Mouse (Mus musculus): ENCODE data around the gene Lyrm9. TPM values are rescaled to one million over a fixed set of nuclear protein-coding genes. Genes with fewer than 3 reads are reported as not detected.

Gene Lyrm9
- total and polyA plus RNA-seq, 3 experiments = 31.6 to 48.6 TPM; not detected in 1

DNA sequence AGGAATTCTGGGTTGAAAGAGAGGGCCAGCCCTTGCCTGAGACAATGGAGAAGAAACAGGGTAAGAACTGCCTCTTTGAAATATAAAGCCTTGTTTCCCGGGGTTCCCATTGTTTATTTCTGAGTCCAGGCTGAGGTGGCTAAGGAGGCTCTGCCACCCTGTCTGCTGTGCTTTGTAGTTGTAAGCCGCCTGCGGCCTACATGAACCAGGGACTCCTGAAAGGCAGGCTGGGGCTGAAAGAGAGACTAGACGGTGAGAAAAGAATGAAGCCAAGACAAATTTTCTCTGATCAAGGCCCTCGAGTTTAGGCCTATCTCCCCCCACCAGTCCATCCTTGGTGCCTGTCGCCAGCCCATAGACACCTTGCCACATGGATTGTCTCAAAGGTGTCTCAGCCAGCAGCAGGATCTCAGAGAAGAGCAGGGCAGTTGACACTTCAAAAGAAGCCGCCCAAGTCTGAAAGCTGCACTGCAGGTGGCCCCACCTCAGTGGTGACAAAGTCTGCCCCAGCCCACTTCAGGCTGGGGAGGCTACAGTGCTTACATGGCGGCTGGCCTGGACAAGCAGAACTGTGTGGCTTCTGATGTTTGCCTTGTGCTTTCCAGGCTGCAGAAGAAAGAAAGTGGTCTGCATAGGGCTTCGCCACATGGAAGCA, 25.0 kb downstream of the Lyrm9 start:
- DNase-seq (ENCODE audit: low read depth, low spot score) = no peak
- no peaks in the 10 kb centered on the region for H3K36me3 ChIP-seq (ENCODE audit: control insufficient read depth in 1 of 2, insufficient read depth in 2 of 2, low read length in 2 of 2)
- no peak overlapping the region for H3K4me3 ChIP-seq (ENCODE audit: control insufficient read depth in 1 of 2, insufficient read depth in 1 of 2, low read depth in 2 of 2, low read length in 2 of 2)
- no peak overlapping the region for H3K9ac ChIP-seq (ENCODE audit: control insufficient read depth, low read depth, low read length, poor library complexity, severe bottlenecking)
- no peak for TF ChIP-seq MAFK (IDR thresholded peaks at IDR 0.05; ENCODE audit: borderline replicate concordance, low read depth, low read length)
- no peak for TF ChIP-seq JUND (IDR thresholded peaks at IDR 0.05; ENCODE audit: low read depth, low read length)
- no peak for TF ChIP-seq MYB (IDR thresholded peaks at IDR 0.05; ENCODE audit: low read depth, low read length)
- no peak for TF ChIP-seq HCFC1 (IDR thresholded peaks at IDR 0.05; ENCODE audit: low read depth, low read length)
- TF ChIP-seq ETS1 (IDR thresholded peaks at IDR 0.05; ENCODE audit: low read depth, low read length) = no peak
- TF ChIP-seq ELF1 (IDR thresholded peaks at IDR 0.05; ENCODE audit: low read depth, low read length) = no peak
- TF ChIP-seq GATA1 (IDR thresholded peaks at IDR 0.05; ENCODE audit: low read depth, low read length) = no peak
- no peak for TF ChIP-seq GABPA (IDR thresholded peaks at IDR 0.05; ENCODE audit: low read depth, low read length)
- TF ChIP-seq POLR2AphosphoS2 (IDR thresholded peaks at IDR 0.05; ENCODE audit: low read length) = no peak
- no peak for TF ChIP-seq MYC (IDR thresholded peaks at IDR 0.05; ENCODE audit: low read depth, low read length)
- peaks cover 0 to 1% of the 10 kb centered on the region in 2 experiments; a peak in 1 of 4 replicates for H3K27me3 ChIP-seq (ENCODE audit: control insufficient read depth in 1 of 2, insufficient read depth in 2 of 2, low read length in 2 of 2)
- no peaks in the 10 kb centered on the region for H3K79me2 ChIP-seq (ENCODE audit: control insufficient read depth, insufficient read depth, low read length, poor library complexity)
- H3K9me3 ChIP-seq (replicated peaks; ENCODE audit: insufficient read depth, low read length) = no peaks in the 10 kb centered on the region
- H3K4me1 ChIP-seq (ENCODE audit: control insufficient read depth in 1 of 2, insufficient read depth in 2 of 2, low read length in 2 of 2) = no peaks in the 10 kb centered on the region
- H3K27ac ChIP-seq (ENCODE audit: control insufficient read depth, low read depth, low read length) = no peak overlapping the region

DNA sequence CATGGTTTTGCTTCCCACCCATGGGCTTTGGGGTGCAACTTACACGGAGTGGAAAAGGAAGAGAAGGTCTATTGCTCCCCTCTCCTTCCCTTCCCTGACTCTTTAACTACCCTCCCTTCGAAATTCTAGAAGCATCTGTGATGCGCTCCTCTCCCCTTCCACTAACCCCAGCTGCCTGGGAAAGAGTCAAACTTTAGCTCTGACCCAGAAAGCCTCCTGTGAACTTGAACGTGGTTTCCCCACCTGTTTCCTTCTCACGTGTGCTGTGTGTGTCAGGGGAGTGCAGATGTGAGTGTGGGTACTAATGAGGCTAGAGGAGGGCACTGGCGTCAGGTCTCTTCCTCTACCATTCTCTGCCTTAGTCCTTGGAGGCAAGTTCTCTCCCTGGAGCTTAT, 25.5 kb downstream of the Lyrm9 start:
- Histone ChIP-seq H3K4me1 (ENCODE audit: control insufficient read depth in 1 of 2, insufficient read depth in 2 of 2, low read length in 2 of 2) (no peaks in the 10 kb centered on the region), H3K4me3 (ENCODE audit: control insufficient read depth in 1 of 2, insufficient read depth in 1 of 2, low read depth in 2 of 2, low read length in 2 of 2) (no peak overlapping the region), H3K9ac (ENCODE audit: control insufficient read depth, low read depth, low read length, poor library complexity, severe bottlenecking) (no peak overlapping the region), H3K36me3 (ENCODE audit: control insufficient read depth in 1 of 2, insufficient read depth in 2 of 2, low read length in 2 of 2) (no peaks in the 10 kb centered on the region), H3K27me3 (ENCODE audit: control insufficient read depth in 1 of 2, insufficient read depth in 2 of 2, low read length in 2 of 2) (peaks cover 0 to 1% of the 10 kb centered on the region in 2 experiments; a peak in 1 of 4 replicates), H3K27ac (ENCODE audit: control insufficient read depth, low read depth, low read length) (no peak overlapping the region), H3K79me2 (ENCODE audit: control insufficient read depth, insufficient read depth, low read length, poor library complexity) (no peaks in the 10 kb centered on the region), H3K9me3 (replicated peaks; ENCODE audit: insufficient read depth, low read length) (no peaks in the 10 kb centered on the region)
- TF ChIP-seq RCOR1 (IDR thresholded peaks at IDR 0.05; ENCODE audit: low read depth, low read length) (no peak), BHLHE40 (IDR thresholded peaks at IDR 0.05; ENCODE audit: borderline replicate concordance, low read depth, low read length) (no peak), UBTF (IDR thresholded peaks at IDR 0.05; ENCODE audit: borderline replicate concordance, insufficient read depth, low read depth, low read length) (no peak), RAD21 (IDR thresholded peaks at IDR 0.05; ENCODE audit: low read depth, low read length) (no peak), NELFE (IDR thresholded peaks at IDR 0.05; ENCODE audit: low read depth, low read length) (no peak), ZNF384 (IDR thresholded peaks at IDR 0.05; ENCODE audit: low read depth, low read length) (no peak), E2F4 (IDR thresholded peaks at IDR 0.05; ENCODE audit: borderline replicate concordance, low read depth, low read length) (no peak), JUND (IDR thresholded peaks at IDR 0.05; ENCODE audit: low read depth, low read length) (no peak), MYB (IDR thresholded peaks at IDR 0.05; ENCODE audit: low read depth, low read length) (no peak), EP300 (IDR thresholded peaks at IDR 0.05; ENCODE audit: low read depth in 1 of 2, low read length in 2 of 2) (no peak), MEF2A (IDR thresholded peaks at IDR 0.05; ENCODE audit: extremely low read depth, insufficient replicate concordance, low read depth, low read length, poor library complexity, severe bottlenecking) (no peak), MAZ (IDR thresholded peaks at IDR 0.05; ENCODE audit: low read depth, low read length) (no peak), USF2 (IDR thresholded peaks at IDR 0.05; ENCODE audit: borderline replicate concordance in 1 of 2, insufficient read depth in 1 of 2, low read depth in 1 of 2, low read length in 2 of 2) (no peak), KAT2A (conservative IDR thresholded peaks at IDR 0.05; ENCODE audit: low read depth, low read length) (no peak), MAX (IDR thresholded peaks at IDR 0.05; ENCODE audit: low read length) (no peak), HCFC1 (IDR thresholded peaks at IDR 0.05; ENCODE audit: low read depth, low read length) (no peak), CTCF (IDR thresholded peaks at IDR 0.05 in 2 of 3, conservative IDR thresholded peaks at IDR 0.05 in 1 of 3; ENCODE audit: control insufficient read depth in 1 of 3, insufficient read depth in 1 of 3, low read depth in 2 of 3, low read length in 3 of 3, poor library complexity in 1 of 3, severe bottlenecking in 1 of 3) (no peak), TCF12 (IDR thresholded peaks at IDR 0.05; ENCODE audit: low read depth, low read length) (no peak)
- no peak for DNase-seq (ENCODE audit: low read depth, low spot score)
